Mouse (Mus musculus) intestine, embryonic 16.5 days (tissue): Measurements from ENCODE around the gene Tob1. TPM values are rescaled to one million over a fixed set of nuclear protein-coding genes. Genes with fewer than 3 reads are reported as not detected.

ENCODE experiments used
- ATAC-seq: fragments of 200-750 bp; cut with Nextera tagmentation; 2 replicates; pipeline ENCODE4 v1.8.0; 2017; ENCODE audit warnings: moderate TSS enrichment, moderate library complexity
- H3K27ac ChIP-seq: fragments of 300-500 bp; sonication (generic); 2 replicates; pipeline ENCODE4 v1.5.1; 2014; ENCODE audit warnings: mild to moderate bottlenecking, low read length
- H3K27me3 ChIP-seq: fragments of 300-500 bp; sonication (generic); replicated peaks from 2 replicates; pipeline ENCODE4 v1.6.1; 2014; ENCODE audit warnings: low read length, control low read depth, mixed read lengths; ENCODE audit not compliant: control insufficient read depth, insufficient read depth
- H3K36me3 ChIP-seq: fragments of 300-500 bp; sonication (generic); 2 replicates; pipeline ENCODE4 v1.6.1; 2014; ENCODE audit warnings: low read length, control low read depth; ENCODE audit not compliant: control insufficient read depth, insufficient read depth
- H3K4me1 ChIP-seq: fragments of 300-500 bp; sonication (generic); 2 replicates; pipeline ENCODE4 v1.6.1; 2014; ENCODE audit warnings: low read length, control low read depth, mixed read lengths; ENCODE audit not compliant: control insufficient read depth, insufficient read depth
- H3K4me2 ChIP-seq: fragments of 300-500 bp; sonication (generic); 2 replicates; pipeline ENCODE4 v1.6.1; 2014; ENCODE audit warnings: low read depth, low read length, control low read depth
- H3K4me3 ChIP-seq: fragments of 300-500 bp; sonication (generic); 2 replicates; pipeline ENCODE4 v1.5.1; 2014; ENCODE audit warnings: mild to moderate bottlenecking, low read length
- H3K9ac ChIP-seq: fragments of 300-500 bp; sonication (generic); 2 replicates; pipeline ENCODE4 v1.6.1; 2014; ENCODE audit warnings: low read depth, low read length
- H3K9me3 ChIP-seq: fragments of 300-500 bp; sonication (generic); 2 replicates; pipeline ENCODE4 v1.6.1; 2016; ENCODE audit warnings: low read length, control low read depth; ENCODE audit not compliant: control insufficient read depth
- WGBS: fragments of 180-500 bp; shearing (Covaris S2); extraction: QIAGEN DNeasy Blood & Tissue Kit; methylation state at CpG from one replicate; pipeline ENCODE4 v1.1.7; 2014; 5-methylcytosine and 5-hydroxymethylcytosine counted together
- polyA plus RNA-seq: library from polyadenylated mRNA; unstranded; fragments of >200 nt; fragmentation: Nextera tagmentation; extraction: Ambion mirVana; gene quantifications from 2 replicates; pipeline ENCODE4 v1.2.1, GENCODE M21; 2015

Gene Tob1
- polyA plus RNA-seq, 1 experiment from 2014 or later: 39.8 TPM

DNA sequence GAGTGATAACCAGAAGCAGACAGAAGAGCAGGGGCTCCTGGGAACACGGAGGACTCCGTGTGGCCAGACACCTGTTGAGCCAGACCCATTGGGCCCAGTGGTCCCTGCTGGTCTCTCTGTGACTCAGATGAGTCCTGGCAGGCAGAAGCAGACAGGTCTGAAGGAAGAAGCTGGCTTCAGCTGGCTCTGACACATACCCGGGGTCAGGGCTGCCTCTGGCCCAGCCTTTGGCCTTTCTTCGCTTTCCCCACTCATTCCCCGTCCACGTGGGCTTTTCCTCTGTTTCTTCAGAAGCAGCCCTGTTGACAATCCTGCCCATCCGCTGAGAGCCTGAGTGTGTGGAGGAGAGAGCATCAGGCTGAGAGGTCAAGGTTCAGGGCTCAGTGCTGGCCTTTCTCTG, 36.0 kb upstream of the Tob1 start:
- 0 out of 2 replicates have a peak overlapping the region, but pooled peaks have one; percentile 36 for H3K27ac ChIP-seq
- 63% methylated on average over 7 of the region's 7 CpGs for WGBS

DNA sequence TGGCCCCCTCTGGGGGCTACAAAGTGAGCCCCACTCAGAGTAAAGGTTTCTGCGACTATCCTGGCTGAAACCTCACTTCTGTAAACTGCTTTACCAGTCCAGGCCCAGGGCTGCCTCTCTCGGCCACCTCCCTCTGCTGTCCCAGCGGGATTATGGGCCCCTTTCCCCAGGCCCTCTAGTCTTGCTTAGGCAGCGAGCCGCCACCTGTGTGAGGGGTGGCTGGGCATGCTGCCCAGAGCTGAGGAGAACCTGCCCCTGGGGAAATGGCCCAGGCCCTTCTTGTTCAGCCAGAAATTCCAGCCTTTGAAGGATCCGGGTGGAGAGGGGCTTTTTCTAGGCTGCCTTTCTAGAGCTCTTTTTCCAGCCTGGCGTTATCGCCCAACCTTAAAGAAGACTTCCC, 35.6 kb upstream of the Tob1 start:
- 0 out of 2 replicates have a peak overlapping the region, but pooled peaks have one; percentile 36 for H3K27ac ChIP-seq

More for the DNA sequence above, 36.0 kb upstream of the Tob1 start:
- no peak overlapping the region for H3K4me2 ChIP-seq
- peak; percentile 26; the same call in 1 of the 2 replicates for ATAC-seq
- H3K4me3 ChIP-seq: no peak overlapping the region
- no peaks in the 10 kb centered on the region for H3K27me3 ChIP-seq
- no peaks in the 10 kb centered on the region for H3K36me3 ChIP-seq
- peaks cover 24% of the 10 kb centered on the region for H3K4me1 ChIP-seq
- H3K9ac ChIP-seq: peak overlapping the region; percentile 15; the same call in 1 of the 2 replicates
- no peaks in the 10 kb centered on the region for H3K9me3 ChIP-seq

DNA sequence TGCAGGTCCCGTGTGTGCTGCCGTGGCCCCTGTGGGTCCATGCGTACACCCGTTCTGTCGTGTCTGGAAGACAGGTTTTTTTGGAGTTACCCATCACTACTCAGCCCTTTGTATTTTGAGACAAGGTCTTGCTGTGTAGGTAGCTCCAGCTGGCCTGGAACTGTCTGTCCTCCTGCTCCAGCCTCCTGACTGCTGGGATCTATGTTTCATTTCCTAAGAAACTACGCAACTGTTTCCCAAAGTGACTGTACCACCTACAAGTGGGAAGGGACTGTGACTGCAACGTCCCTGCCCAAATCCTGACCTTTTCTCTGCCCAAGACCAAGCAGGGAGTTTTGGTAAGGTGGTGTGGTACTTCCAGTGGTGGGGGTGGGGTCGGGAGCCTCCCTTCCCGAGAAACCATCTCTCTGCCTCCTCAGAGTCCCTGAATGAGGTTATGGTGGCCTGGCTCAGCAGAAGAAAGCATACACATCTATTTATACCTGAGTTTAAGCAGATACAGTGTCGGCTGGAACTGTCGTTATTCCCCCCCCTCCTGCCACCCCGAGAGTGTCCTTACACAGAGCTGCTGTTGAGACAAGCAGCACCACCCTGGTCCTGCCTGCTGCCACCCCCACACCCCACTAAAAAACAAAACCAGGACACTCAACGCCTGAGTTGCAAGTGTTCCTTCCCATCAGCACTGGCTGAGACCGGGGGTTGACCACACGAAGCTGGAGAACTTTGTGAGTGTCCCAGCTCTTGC, 33.2 kb upstream of the Tob1 start:
- no peak for ATAC-seq
- Histone ChIP-seq H3K4me2 (no peak overlapping the region), H3K9me3 (no peaks in the 10 kb centered on the region), H3K27ac (no peak overlapping the region), H3K4me3 (no peak overlapping the region), H3K36me3 (no peaks in the 10 kb centered on the region), H3K9ac (no peak overlapping the region), H3K4me1 (peaks cover 14% of the 10 kb centered on the region), H3K27me3 (no peaks in the 10 kb centered on the region)
- 74% methylated on average over 15 of the region's 15 CpGs for WGBS

More for the DNA sequence above, 35.6 kb upstream of the Tob1 start:
- peak; percentile 38; the same call in 1 of the 2 replicates for ATAC-seq
- Histone ChIP-seq H3K9ac (peak overlapping the region; percentile 15; the same call in 1 of the 2 replicates), H3K4me3 (no peak overlapping the region), H3K4me1 (peaks cover 24% of the 10 kb centered on the region), H3K9me3 (no peaks in the 10 kb centered on the region), H3K36me3 (no peaks in the 10 kb centered on the region), H3K4me2 (no peak overlapping the region), H3K27me3 (no peaks in the 10 kb centered on the region)
- 52% methylated on average over 8 of the region's 8 CpGs for WGBS

DNA sequence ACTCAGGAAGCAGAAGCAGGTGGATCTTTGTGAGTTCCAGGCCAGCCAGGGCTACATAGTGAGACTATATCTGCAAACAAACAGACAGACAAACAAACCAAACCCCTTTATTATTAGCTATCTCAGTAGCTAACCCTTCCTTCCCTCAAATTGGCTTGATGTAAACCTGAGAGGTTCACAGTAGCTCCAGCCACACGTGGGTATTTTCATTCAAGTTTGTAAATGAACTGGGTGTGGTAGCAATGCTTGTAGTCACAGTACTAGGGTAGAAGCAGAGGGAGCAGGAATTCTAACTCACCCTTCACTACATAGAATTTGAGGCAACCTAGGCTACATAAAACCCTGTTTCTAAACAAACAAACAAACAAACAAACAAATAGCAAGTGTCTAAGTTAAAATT, 31.5 kb upstream of the Tob1 start:
- Histone ChIP-seq H3K4me1 (peaks cover 9% of the 10 kb centered on the region; the same call in 1 of the 2 replicates), H3K27me3 (no peaks in the 10 kb centered on the region), H3K36me3 (no peaks in the 10 kb centered on the region), H3K4me3 (no peak overlapping the region), H3K4me2 (no peak overlapping the region), H3K9me3 (no peaks in the 10 kb centered on the region), H3K27ac (no peak overlapping the region), H3K9ac (no peak overlapping the region)
- ATAC-seq: no peak
- WGBS: 16% methylated on average over 1 of the region's 1 CpGs

DNA sequence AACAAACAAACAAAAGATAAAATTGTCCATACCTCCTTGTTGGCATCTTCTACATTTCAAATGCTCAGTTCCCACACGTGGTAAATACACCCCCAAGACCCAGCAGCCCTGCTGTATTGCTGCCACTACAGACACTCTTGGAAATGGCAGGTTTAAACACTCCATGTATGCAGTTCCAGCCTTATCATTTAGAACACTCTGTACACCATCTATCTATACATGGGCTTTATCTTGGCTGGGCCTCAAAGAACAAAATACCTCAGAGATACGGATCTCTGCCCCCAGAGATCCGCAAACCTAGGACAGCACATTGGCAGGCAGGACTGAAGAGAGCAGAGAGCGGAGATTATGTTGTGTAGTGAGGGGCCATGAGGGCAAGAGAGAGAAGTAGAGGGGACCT, 31.1 kb upstream of the Tob1 start:
- 73% methylated on average over 4 of the region's 4 CpGs for WGBS
- no peak for ATAC-seq

DNA sequence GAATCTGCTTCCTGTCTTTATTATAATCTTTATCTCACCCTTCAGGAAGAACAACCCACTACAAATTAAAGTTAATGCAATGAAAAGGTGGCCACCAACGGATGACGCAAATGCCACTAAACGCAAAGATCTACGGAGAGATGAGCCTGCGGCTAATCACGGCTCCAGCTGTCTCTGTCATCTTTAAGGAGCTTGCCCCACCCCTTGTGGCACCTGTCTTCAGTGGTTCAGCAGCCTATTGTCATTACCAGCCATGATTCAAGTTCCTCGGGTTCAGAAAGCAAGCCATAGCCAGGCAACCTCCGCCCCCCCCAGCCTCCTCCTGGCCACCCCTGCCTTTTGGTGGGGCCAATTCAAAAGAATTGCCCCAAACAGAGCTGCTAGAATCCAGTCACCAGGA, 29.6 kb upstream of the Tob1 start:
- ATAC-seq: no peak
- Histone ChIP-seq H3K9ac (no peak overlapping the region), H3K27ac (no peak overlapping the region), H3K4me1 (no peaks in the 10 kb centered on the region), H3K27me3 (no peaks in the 10 kb centered on the region), H3K4me2 (no peak overlapping the region), H3K9me3 (no peaks in the 10 kb centered on the region), H3K4me3 (no peak overlapping the region), H3K36me3 (no peaks in the 10 kb centered on the region)
- 93% methylated on average over 8 of the region's 8 CpGs for WGBS

More for the DNA sequence above, 31.1 kb upstream of the Tob1 start:
- no peak overlapping the region for H3K27ac ChIP-seq
- H3K4me1 ChIP-seq: peaks cover 6% of the 10 kb centered on the region; the same call in 1 of the 2 replicates
- no peaks in the 10 kb centered on the region for H3K27me3 ChIP-seq
- no peak overlapping the region for H3K4me3 ChIP-seq
- no peaks in the 10 kb centered on the region for H3K36me3 ChIP-seq
- no peaks in the 10 kb centered on the region for H3K9me3 ChIP-seq
- H3K4me2 ChIP-seq: no peak overlapping the region
- H3K9ac ChIP-seq: no peak overlapping the region

DNA sequence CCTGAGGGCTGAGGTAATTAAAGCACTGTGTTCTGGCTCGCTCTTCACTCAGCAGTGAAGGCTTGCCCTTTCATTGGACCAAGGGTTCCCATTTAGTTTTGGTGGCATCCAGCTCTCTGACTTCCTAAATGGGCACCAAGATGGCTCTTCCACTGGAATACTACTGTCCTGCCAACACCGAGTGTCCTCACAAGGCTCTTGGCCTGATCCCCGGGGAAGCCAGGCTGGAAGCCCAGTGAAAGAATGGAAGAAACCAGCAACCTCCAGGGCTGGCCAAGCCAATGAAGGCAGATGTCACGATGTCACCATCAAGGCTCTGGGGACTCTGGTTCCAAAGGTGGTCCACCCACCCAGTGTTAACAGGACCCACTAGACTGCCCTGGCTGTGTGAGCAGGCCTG, 28.5 kb upstream of the Tob1 start:
- H3K36me3 ChIP-seq: no peaks in the 10 kb centered on the region
- no peak overlapping the region for H3K4me2 ChIP-seq
- ATAC-seq: no peak
- 95% methylated on average over 4 of the region's 4 CpGs for WGBS
- no peaks in the 10 kb centered on the region for H3K9me3 ChIP-seq
- no peaks in the 10 kb centered on the region for H3K27me3 ChIP-seq
- no peak overlapping the region for H3K9ac ChIP-seq
- H3K27ac ChIP-seq: no peak overlapping the region
- no peak overlapping the region for H3K4me3 ChIP-seq
- H3K4me1 ChIP-seq: no peaks in the 10 kb centered on the region

DNA sequence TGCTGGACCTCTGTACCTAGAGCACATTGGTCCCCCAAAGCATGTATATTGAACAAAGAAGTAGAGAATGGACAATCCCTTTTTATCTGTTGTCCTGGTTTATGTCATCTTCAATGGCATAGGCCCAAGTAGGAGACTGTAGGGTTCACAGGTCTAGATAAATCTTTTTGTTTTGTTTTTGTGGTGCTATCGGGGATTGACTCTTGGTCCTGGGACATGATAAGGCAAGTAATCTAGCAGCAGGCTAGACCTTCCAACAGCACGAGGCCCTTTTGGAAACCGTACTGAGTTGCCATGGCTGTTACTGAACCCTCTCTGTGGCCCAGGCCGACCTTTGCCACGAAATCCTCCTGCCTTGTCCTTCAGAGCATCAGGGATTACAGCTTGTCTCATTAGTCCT, 28.1 kb upstream of the Tob1 start:
- 84% methylated on average over 5 of the region's 5 CpGs for WGBS
- Histone ChIP-seq H3K9me3 (no peaks in the 10 kb centered on the region), H3K9ac (no peak overlapping the region), H3K36me3 (no peaks in the 10 kb centered on the region), H3K27ac (no peak overlapping the region), H3K4me2 (no peak overlapping the region), H3K27me3 (no peaks in the 10 kb centered on the region), H3K4me1 (no peaks in the 10 kb centered on the region), H3K4me3 (no peak overlapping the region)
- ATAC-seq: no peak

DNA sequence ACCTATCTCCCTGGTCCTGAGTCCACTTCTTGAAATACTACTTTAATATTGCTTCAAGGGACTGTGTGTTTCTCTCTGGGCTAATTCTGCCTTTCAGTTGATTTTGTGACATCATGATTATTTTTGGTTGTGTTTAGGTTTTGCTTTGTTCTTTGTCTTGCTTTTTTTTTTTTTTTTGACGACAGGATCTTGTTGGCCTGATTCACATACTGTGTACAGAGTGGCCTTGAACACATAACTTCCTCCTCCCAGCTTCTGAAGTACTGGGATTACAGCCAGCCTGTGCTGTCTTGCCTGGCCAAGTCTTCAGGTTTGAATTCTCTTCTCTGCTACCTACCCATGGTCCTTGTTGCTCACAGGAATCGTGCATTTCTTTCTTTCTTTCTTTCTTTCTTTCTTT, 27.6 kb upstream of the Tob1 start:
- H3K27ac ChIP-seq: no peak overlapping the region
- no peaks in the 10 kb centered on the region for H3K9me3 ChIP-seq
- no peak for ATAC-seq
- H3K36me3 ChIP-seq: no peaks in the 10 kb centered on the region
- H3K4me2 ChIP-seq: no peak overlapping the region
- no peak overlapping the region for H3K9ac ChIP-seq
- H3K27me3 ChIP-seq: no peaks in the 10 kb centered on the region
- H3K4me3 ChIP-seq: no peak overlapping the region
- no peaks in the 10 kb centered on the region for H3K4me1 ChIP-seq
- WGBS: 64% methylated on average over 2 of the region's 2 CpGs
